Mouse (Mus musculus) olfactory bulb, adult 2 months (tissue): ENCODE measurements around the gene Prss1.
"Not testable (repeated sequence)": the region's sequence is repeated elsewhere in the genome, so short reads cannot be mapped to it uniquely, and the experiment has no call there.

Experiments used
- CTCF ChIP-seq: fragments of 200-500 bp; IDR thresholded peaks from 2 replicates; pipeline ENCODE4 v1.5.1; 2012; ENCODE audit warnings: low read depth, mild to moderate bottlenecking, low read length, moderate library complexity; ENCODE audit not compliant: insufficient read depth
- POLR2A ChIP-seq: fragments of 200-500 bp; IDR thresholded peaks from 2 replicates; pipeline ENCODE4 v1.6.1; 2012; ENCODE audit warnings: mild to moderate bottlenecking, low read depth, low read length, moderate library complexity; ENCODE audit not compliant: insufficient read depth

GRCm38 (mm10) chr6:41446045-41446444 is 12.7 kb upstream of the Prss1 start, which contains the start of gene Gm10334:
- not testable (repeated sequence) for TF ChIP-seq CTCF, POLR2A
